Mouse (Mus musculus) heart, embryonic 11.5 days (tissue): ENCODE results near the gene Patj. TPM values are rescaled to one million over a fixed set of nuclear protein-coding genes. Genes with fewer than 3 reads are reported as not detected.
"Not testable (repeated sequence)": the region's sequence is repeated elsewhere in the genome, so short reads cannot be mapped to it uniquely, and the experiment has no call there.

Experiments
- ATAC-seq: fragments of 200-750 bp; cut with Nextera tagmentation; replicated peaks from 2 replicates; pipeline ENCODE4 v1.8.0; 2017; ENCODE audit warnings: moderate library complexity; ENCODE audit not compliant: insufficient number of reproducible peaks, low FRiP score, low TSS enrichment
- H3K27ac ChIP-seq: fragments of 300-500 bp; sonication (generic); 2 replicates; pipeline ENCODE4 v1.5.1; 2014; ENCODE audit warnings: mild to moderate bottlenecking, low read depth, low read length
- H3K27me3 ChIP-seq: fragments of 300-500 bp; sonication (generic); 2 replicates; pipeline ENCODE4 v1.6.1; 2014; ENCODE audit warnings: mild to moderate bottlenecking, low read length, mixed read lengths; ENCODE audit not compliant: control insufficient read depth, insufficient read depth
- H3K36me3 ChIP-seq: fragments of 300-500 bp; sonication (generic); 2 replicates; pipeline ENCODE4 v1.6.1; 2014; ENCODE audit warnings: mild to moderate bottlenecking, low read length, moderate library complexity, mixed read lengths; ENCODE audit not compliant: control insufficient read depth, insufficient read depth
- H3K4me1 ChIP-seq: fragments of 300-500 bp; sonication (generic); 2 replicates; pipeline ENCODE4 v1.6.1; 2014; ENCODE audit warnings: low read length; ENCODE audit not compliant: control insufficient read depth, insufficient read depth
- H3K4me2 ChIP-seq: fragments of 300-500 bp; sonication (generic); 2 replicates; pipeline ENCODE4 v1.6.1; 2014; ENCODE audit warnings: mild to moderate bottlenecking, moderate library complexity
- H3K4me3 ChIP-seq: fragments of 300-500 bp; sonication (generic); 2 replicates; pipeline ENCODE4 v1.5.1; 2014; ENCODE audit warnings: low read depth, low read length
- H3K9ac ChIP-seq: fragments of 300-500 bp; sonication (generic); 2 replicates; pipeline ENCODE4 v1.6.1; 2014; ENCODE audit warnings: mild to moderate bottlenecking, low read depth, low read length, moderate library complexity
- H3K9me3 ChIP-seq: fragments of 300-500 bp; sonication (generic); replicated peaks from 2 replicates; pipeline ENCODE4 v1.6.1; 2016; ENCODE audit warnings: low read length; ENCODE audit not compliant: control insufficient read depth
- WGBS: fragments of 180-500 bp; shearing (Covaris S2); extraction: QIAGEN DNeasy Blood & Tissue Kit; methylation state at CpG from one replicate; pipeline ENCODE4 v1.1.7; 2014; ENCODE audit not compliant: insufficient replicate concordance; 5-methylcytosine and 5-hydroxymethylcytosine counted together
- polyA plus RNA-seq: library from polyadenylated mRNA; unstranded; fragments of >200 nt; fragmentation: Nextera tagmentation; extraction: Ambion mirVana; gene quantifications from 2 replicates; pipeline ENCODE4 v1.2.1, GENCODE M21; 2014

The Patj gene
- polyA plus RNA-seq, 1 experiment from 2014 or later: 9.1 TPM

GRCm38 (mm10) chr4:98702201-98702894, 306.8 kb downstream of the Patj start:
- WGBS: 26% methylated on average over 12 of the region's 12 CpGs
- no peaks in the 10 kb centered on the region for H3K27me3 ChIP-seq
- H3K4me1 ChIP-seq: no peaks in the 10 kb centered on the region
- no peak overlapping the region for H3K27ac ChIP-seq
- H3K9ac ChIP-seq: no peak overlapping the region
- no peaks in the 10 kb centered on the region for H3K36me3 ChIP-seq
- H3K9me3 ChIP-seq: no peaks in the 10 kb centered on the region
- ATAC-seq: no peak
- no peak overlapping the region for H3K4me3 ChIP-seq
- H3K4me2 ChIP-seq: peak overlapping the region; percentile 7; the same call in 1 of the 2 replicates

- Histone ChIP-seq H3K4me1 (no peaks in the 10 kb centered on the region), H3K9ac (no peak overlapping the region), H3K4me3 (no peak overlapping the region), H3K36me3 (no peaks in the 10 kb centered on the region), H3K9me3 (no peaks in the 10 kb centered on the region), H3K27me3 (no peaks in the 10 kb centered on the region), H3K4me2 (no peak overlapping the region), H3K27ac (no peak overlapping the region)
- ATAC-seq: no peak
- WGBS: 90% methylated on average over 8 of the region's 8 CpGs
Measured at GRCm38 (mm10) chr4:98710891-98711290, 315.3 kb downstream of the Patj start.

- Histone ChIP-seq H3K4me3 (no peak overlapping the region), H3K4me1 (no peaks in the 10 kb centered on the region), H3K27ac (no peak overlapping the region), H3K9me3 (no peaks in the 10 kb centered on the region), H3K9ac (no peak overlapping the region), H3K4me2 (no peak overlapping the region), H3K36me3 (no peaks in the 10 kb centered on the region), H3K27me3 (no peaks in the 10 kb centered on the region)
- ATAC-seq: no peak
- 80% methylated on average over 17 of the region's 17 CpGs for WGBS
Measured at GRCm38 (mm10) chr4:98717735-98718546, 322.4 kb downstream of the Patj start.

- Histone ChIP-seq H3K36me3 (no peaks in the 10 kb centered on the region), H3K4me3 (no peak overlapping the region), H3K9me3 (no peaks in the 10 kb centered on the region), H3K9ac (no peak overlapping the region), H3K27me3 (no peaks in the 10 kb centered on the region), H3K4me2 (no peak overlapping the region), H3K27ac (no peak overlapping the region), H3K4me1 (no peaks in the 10 kb centered on the region)
- no peak for ATAC-seq
- 79% methylated on average over 10 of the region's 10 CpGs for whole genome bisulfite sequencing
Measured at GRCm38 (mm10) chr4:98718547-98718917, 322.9 kb downstream of the Patj start.

- no peak overlapping the region for H3K9ac ChIP-seq
- H3K4me3 ChIP-seq: no peak overlapping the region
- no peak for ATAC-seq
- no peak overlapping the region for H3K27ac ChIP-seq
- H3K4me1 ChIP-seq: no peaks in the 10 kb centered on the region
- peaks cover 3% of the 10 kb centered on the region for H3K27me3 ChIP-seq
- no peak overlapping the region for H3K4me2 ChIP-seq
- no peaks in the 10 kb centered on the region for H3K9me3 ChIP-seq
- WGBS: 11% methylated on average over 8 of the region's 8 CpGs
- H3K36me3 ChIP-seq: no peaks in the 10 kb centered on the region
Measured at GRCm38 (mm10) chr4:98722454-98722853, 326.9 kb downstream of the Patj start.

GRCm38 (mm10) chr4:98724682-98725081, 329.1 kb downstream of the Patj start:
- not testable (repeated sequence) for H3K9ac ChIP-seq, H3K36me3 ChIP-seq, H3K4me3 ChIP-seq, ATAC-seq, H3K4me1 ChIP-seq, H3K4me2 ChIP-seq, H3K27ac ChIP-seq, H3K9me3 ChIP-seq
- WGBS: 86% methylated on average over 1 of the region's 1 CpGs
- peaks cover 16% of the 10 kb centered on the region for H3K27me3 ChIP-seq

- H3K4me3 ChIP-seq: no peak overlapping the region
- no peaks in the 10 kb centered on the region; the same call in 1 of the 2 replicates for H3K4me1 ChIP-seq
- no peaks in the 10 kb centered on the region for H3K36me3 ChIP-seq
- no peak for ATAC-seq
- H3K27me3 ChIP-seq: peaks cover 16% of the 10 kb centered on the region
- H3K27ac ChIP-seq: no peak overlapping the region
- 33% methylated on average over 4 of the region's 4 CpGs for WGBS
- no peak overlapping the region for H3K9ac ChIP-seq
- H3K4me2 ChIP-seq: no peak overlapping the region
- H3K9me3 ChIP-seq: no peaks in the 10 kb centered on the region
Measured at GRCm38 (mm10) chr4:98725439-98725838, 329.9 kb downstream of the Patj start.

- no peak within 1 kb of the TSS for H3K27ac ChIP-seq
- H3K27me3 ChIP-seq: peaks cover 16% of the 10 kb centered on the region
- no peaks in the 10 kb centered on the region; the same call in 1 of the 2 replicates for H3K4me1 ChIP-seq
- peak; percentile 44; the same call in 1 of the 2 replicates for ATAC-seq
- WGBS: 3% methylated on average over 29 of the region's 29 CpGs
- peak within 1 kb of the TSS; percentile 69 for H3K4me2 ChIP-seq
- no peaks in the 10 kb centered on the region for H3K36me3 ChIP-seq
- H3K9me3 ChIP-seq: no peaks in the 10 kb centered on the region
- no peak within 1 kb of the TSS; the same call in 1 of the 2 replicates for H3K9ac ChIP-seq
- peak within 1 kb of the TSS; percentile 38 for H3K4me3 ChIP-seq
Measured at GRCm38 (mm10) chr4:98726590-98727237, 331.1 kb downstream of the Patj start, which contains the start of gene L1td1. Gene L1td1 (plus strand): TSS chr4:98726734.
